Mouse (Mus musculus) liver, embryonic 14.5 days (tissue): ENCODE data around the gene Tnfsf8. TPM values are rescaled to one million over a fixed set of nuclear protein-coding genes. Genes with fewer than 3 reads are reported as not detected.

Source experiments
- ATAC-seq: fragments of 200-750 bp; cut with Nextera tagmentation; 2 replicates; pipeline ENCODE4 v1.8.0; 2017; ENCODE audit warnings: moderate number of reproducible peaks, mild to moderate bottlenecking, moderate library complexity; ENCODE audit not compliant: insufficient read depth
- DNase-seq, 3 experiments: peaks; one replicate each; pipeline ENCODE4 v3.0.0-alpha.2; 2012 to 2013; ENCODE audit warnings: low read depth in 3 of 3, low spot score in 3 of 3
- H3K27ac ChIP-seq: fragments of 300-500 bp; sonication (generic); 2 replicates; pipeline ENCODE4 v1.5.1; 2014; ENCODE audit warnings: moderate library complexity, mild to moderate bottlenecking, control low read depth, inconsistent platforms
- H3K27me3 ChIP-seq: fragments of 300-500 bp; sonication (generic); 2 replicates; pipeline ENCODE4 v1.6.1; 2014; ENCODE audit warnings: mild to moderate bottlenecking, low read length, moderate library complexity; ENCODE audit not compliant: control insufficient read depth, insufficient read depth
- H3K36me3 ChIP-seq: fragments of 300-500 bp; sonication (generic); replicated peaks from 2 replicates; pipeline ENCODE4 v1.6.1; 2014; ENCODE audit warnings: low read depth; ENCODE audit not compliant: control insufficient read depth, insufficient read depth
- H3K4me1 ChIP-seq, 2 experiments: fragments of 200-500 bp in 1 of 2; fragments of 300-500 bp in 1 of 2; sonication (generic) in 1 of 2; replicated peaks; 2 replicates each; pipeline ENCODE4 v1.6.1; 2012 to 2014; ENCODE audit warnings: antibody characterized with exemption in 1 of 2, inconsistent platforms in 1 of 2, low read length in 1 of 2; ENCODE audit not compliant: control insufficient read depth in 2 of 2, insufficient read depth in 2 of 2
- H3K4me2 ChIP-seq: fragments of 300-500 bp; sonication (generic); 2 replicates; pipeline ENCODE4 v1.6.1; 2014; ENCODE audit warnings: low read depth, mild to moderate bottlenecking, control low read depth, moderate library complexity
- H3K4me3 ChIP-seq, 2 experiments: fragments of 200-500 bp in 1 of 2; fragments of 300-500 bp in 1 of 2; sonication (generic) in 1 of 2; 2 replicates each; pipeline ENCODE4 v1.5.1; 2012 to 2014; ENCODE audit warnings: low read depth in 2 of 2, low read length in 2 of 2, mild to moderate bottlenecking in 2 of 2, control low read depth in 1 of 2, inconsistent platforms in 1 of 2, moderate library complexity in 1 of 2; ENCODE audit not compliant: insufficient read depth in 1 of 2
- H3K9ac ChIP-seq: fragments of 300-500 bp; sonication (generic); replicated peaks from 2 replicates; pipeline ENCODE4 v1.6.1; 2014; ENCODE audit warnings: mild to moderate bottlenecking, control low read depth, moderate library complexity
- H3K9me3 ChIP-seq: fragments of 300-500 bp; sonication (generic); 2 replicates; pipeline ENCODE4 v1.6.1; 2016; ENCODE audit warnings: low read length, mixed read lengths; ENCODE audit not compliant: control insufficient read depth
- CTCF ChIP-seq: IDR thresholded peaks from 2 replicates; pipeline ENCODE4 v1.5.1; 2016; ENCODE audit warnings: antibody characterized with exemption, low read depth, control low read depth
- EP300 ChIP-seq: IDR thresholded peaks from 2 replicates; pipeline ENCODE4 v1.6.1; 2016; ENCODE audit warnings: antibody characterized with exemption, low read depth
- WGBS: fragments of 180-500 bp; shearing (Covaris S2); extraction: QIAGEN DNeasy Blood & Tissue Kit; methylation state at CpG from one replicate; pipeline ENCODE4 v1.1.7; 2014; ENCODE audit not compliant: insufficient replicate concordance; 5-methylcytosine and 5-hydroxymethylcytosine counted together
- polyA plus RNA-seq, 2 experiments: library from polyadenylated mRNA; depleted of rRNA in 1 of 2; stranded (reverse) in 1 of 2; unstranded in 1 of 2; fragments of >200 nt; fragmentation: Nextera tagmentation in 1 of 2; extraction: Ambion mirVana in 1 of 2; gene quantifications; 2 replicates each; pipeline versions ENCODE4 v1.2.1 to v1.2.3; 2012 to 2014

Tnfsf8 gene
- polyA plus RNA-seq, 2 experiments: 0.01 TPM; not detected in 1

DNA sequence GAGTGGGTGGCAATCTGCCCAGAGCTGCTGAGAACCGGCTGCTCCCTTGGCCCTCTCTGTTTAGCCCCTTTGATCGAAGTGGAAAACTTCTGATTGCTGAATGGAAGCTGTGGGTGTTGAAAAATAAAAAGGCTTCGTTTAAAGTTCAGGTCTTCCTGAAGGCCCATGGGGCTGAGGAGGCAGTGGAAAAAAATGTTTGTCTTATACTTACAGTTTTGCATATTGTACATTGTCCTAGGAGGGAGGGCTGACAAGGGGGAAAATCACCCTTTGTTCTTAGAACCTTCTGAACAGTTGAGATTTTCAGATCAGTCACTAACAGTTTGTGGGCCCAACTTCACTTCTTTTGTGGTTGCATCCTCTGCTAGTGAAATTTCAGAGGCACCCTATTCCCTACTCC lies 1.8 kb upstream of the Tnfsf8 start:
- Histone ChIP-seq H3K27ac (no peak overlapping the region), H3K27me3 (no peaks in the 10 kb centered on the region), H3K4me3 (no peak overlapping the region), H3K4me2 (no peak overlapping the region), H3K36me3 (no peaks in the 10 kb centered on the region), H3K9me3 (no peaks in the 10 kb centered on the region), H3K4me1 (no peaks in the 10 kb centered on the region; a peak in 1 of 4 replicates), H3K9ac (no peak overlapping the region)
- ATAC-seq (no peak), DNase-seq (no peak)
- no peak for TF ChIP-seq EP300
- TF ChIP-seq CTCF: no peak
- 49% methylated on average over 3 of the region's 3 CpGs for WGBS

DNA sequence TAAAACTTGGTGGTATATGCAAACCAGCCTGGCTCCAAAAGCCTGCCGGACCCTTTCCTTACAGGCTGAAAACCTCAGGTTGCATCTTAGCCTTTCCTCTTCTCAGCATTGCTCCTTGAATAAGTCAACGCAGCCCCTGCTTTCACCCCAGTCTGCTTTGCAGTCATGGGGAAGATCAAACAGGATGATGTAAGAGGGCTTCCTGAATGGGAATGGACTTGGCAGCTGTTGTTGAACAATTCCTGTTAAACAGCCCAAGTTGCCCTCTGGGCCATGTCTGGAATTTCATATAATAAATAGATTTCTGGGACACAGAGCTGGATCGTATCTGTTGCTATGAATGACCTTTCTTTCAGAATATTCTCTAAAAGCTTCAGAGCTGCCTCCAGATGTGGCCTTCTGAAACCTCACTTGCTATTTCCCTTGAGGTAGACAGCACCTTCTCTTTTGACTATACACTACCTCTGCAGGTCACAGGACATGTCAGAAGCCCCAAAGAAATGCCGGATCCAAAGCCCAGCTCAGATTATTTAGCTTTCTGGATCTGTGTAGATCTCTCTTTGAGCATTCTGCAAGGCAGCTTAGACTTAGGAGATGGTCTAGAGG lies 1.0 kb upstream of the Tnfsf8 start:
- Histone ChIP-seq H3K4me2 (no peak overlapping the region), H3K9me3 (no peaks in the 10 kb centered on the region), H3K9ac (no peak overlapping the region), H3K27ac (no peak overlapping the region), H3K27me3 (no peaks in the 10 kb centered on the region), H3K36me3 (no peaks in the 10 kb centered on the region), H3K4me3 (no peak overlapping the region), H3K4me1 (no peaks in the 10 kb centered on the region; a peak in 1 of 4 replicates)
- WGBS: 56% methylated on average over 4 of the region's 4 CpGs
- ATAC-seq (no peak), DNase-seq (no peak)
- TF ChIP-seq EP300: no peak
- TF ChIP-seq CTCF: no peak

DNA sequence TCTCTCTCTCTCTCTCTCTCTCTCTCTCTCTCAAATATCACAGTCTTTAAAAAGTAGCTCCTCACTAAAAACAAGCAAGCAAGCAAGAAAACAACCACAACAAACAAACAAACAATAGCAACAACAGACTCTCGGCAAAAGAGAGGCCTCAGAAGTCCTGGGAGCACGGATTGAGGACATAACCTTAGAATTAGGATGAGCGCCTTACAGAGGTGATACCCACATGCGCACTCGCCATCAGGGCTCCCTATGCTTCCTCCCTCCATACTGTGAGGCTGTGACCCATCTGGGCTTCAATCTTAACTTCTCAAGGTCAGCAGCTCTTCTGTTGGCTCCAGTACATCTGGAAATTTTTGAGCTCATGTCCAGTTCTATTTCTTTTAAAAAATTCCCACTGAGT lies 911 bp downstream of the Tnfsf8 start:
- Histone ChIP-seq H3K27ac (no peak overlapping the region), H3K36me3 (no peaks in the 10 kb centered on the region), H3K9me3 (no peaks in the 10 kb centered on the region), H3K4me3 (no peak overlapping the region), H3K27me3 (no peaks in the 10 kb centered on the region), H3K9ac (no peak overlapping the region), H3K4me2 (no peak overlapping the region), H3K4me1 (no peaks in the 10 kb centered on the region; a peak in 1 of 4 replicates)
- TF ChIP-seq CTCF (no peak), EP300 (no peak)
- DNase-seq: no peak
- no peak for ATAC-seq
- WGBS: 63% methylated on average over 5 of the region's 5 CpGs

DNA sequence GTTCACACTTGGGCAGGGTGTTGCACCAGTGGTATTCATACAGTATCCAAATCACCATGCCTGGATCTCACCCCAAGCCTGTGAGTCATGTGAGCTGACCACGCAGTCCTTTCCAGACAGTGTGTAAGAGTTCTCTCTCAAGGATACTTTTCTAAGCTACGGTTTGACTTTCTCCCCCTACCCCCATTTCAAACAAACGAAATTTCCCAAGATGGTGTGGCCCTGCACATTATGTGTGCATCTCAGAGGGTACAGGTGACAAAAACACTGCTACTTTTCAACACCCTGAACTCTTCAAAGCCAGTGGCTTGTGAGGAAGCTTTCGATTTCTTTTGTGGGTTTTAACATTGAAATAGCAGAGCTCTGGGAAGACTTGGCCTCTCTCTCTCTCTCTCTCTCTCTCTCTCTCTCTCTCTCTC lies 1.4 kb downstream of the Tnfsf8 start:
- ATAC-seq (no peak), DNase-seq (no peak)
- H3K4me3 ChIP-seq: no peak overlapping the region
- H3K9ac ChIP-seq: no peak overlapping the region
- no peaks in the 10 kb centered on the region for H3K9me3 ChIP-seq
- H3K4me1 ChIP-seq: no peaks in the 10 kb centered on the region; a peak in 1 of 4 replicates
- H3K36me3 ChIP-seq: no peaks in the 10 kb centered on the region
- 59% methylated on average over 4 of the region's 4 CpGs for WGBS
- H3K4me2 ChIP-seq: no peak overlapping the region
- TF ChIP-seq CTCF (no peak), EP300 (no peak)
- H3K27ac ChIP-seq: no peak overlapping the region
- H3K27me3 ChIP-seq: no peaks in the 10 kb centered on the region

DNA sequence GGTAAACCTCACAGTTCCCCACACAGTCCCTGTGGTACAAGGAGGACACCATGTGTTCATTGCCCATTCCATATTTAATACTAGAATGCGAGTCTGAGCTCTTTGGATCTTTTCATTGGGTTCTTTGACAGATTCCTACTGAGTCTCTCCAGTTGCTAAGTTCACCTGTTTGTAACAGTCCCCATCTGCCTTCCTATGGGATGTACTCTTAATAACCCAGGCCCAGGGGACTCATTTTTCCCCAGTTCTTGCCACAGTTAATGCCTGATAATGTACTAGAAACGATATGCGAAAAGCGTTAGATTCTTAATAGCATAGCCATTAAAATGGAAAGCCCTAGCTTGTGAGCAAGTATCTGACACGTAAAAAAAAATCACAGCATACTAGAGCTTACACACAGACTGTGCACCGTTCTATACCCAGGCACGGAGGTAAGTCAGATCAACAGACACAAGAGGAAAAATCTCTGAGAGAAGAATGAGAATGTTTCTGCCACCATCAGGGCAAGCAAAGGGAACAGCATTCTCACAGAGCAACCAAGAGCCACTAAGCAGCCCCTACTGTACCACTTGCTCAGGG lies 2.4 kb downstream of the Tnfsf8 start:
- 67% methylated on average over 7 of the region's 7 CpGs for WGBS
- no peak overlapping the region for H3K9ac ChIP-seq
- ATAC-seq: no peak
- TF ChIP-seq EP300 (no peak), CTCF (no peak)
- H3K4me2 ChIP-seq: no peak overlapping the region
- H3K27me3 ChIP-seq: no peaks in the 10 kb centered on the region
- no peaks in the 10 kb centered on the region; a peak in 1 of 4 replicates for H3K4me1 ChIP-seq
- DNase-seq: no peak
- H3K27ac ChIP-seq: no peak overlapping the region
- no peaks in the 10 kb centered on the region for H3K36me3 ChIP-seq
- no peaks in the 10 kb centered on the region for H3K9me3 ChIP-seq
- no peak overlapping the region for H3K4me3 ChIP-seq
